Mouse (Mus musculus) cerebellum, postnatal 36 days (tissue): ENCODE results near the gene Pla2g10.
"Not testable (repeated sequence)": the region's sequence is repeated elsewhere in the genome, so short reads cannot be mapped to it uniquely, and the experiment has no call there.

ENCODE experiments used
- DNase-seq, 2 experiments: peaks; one replicate each; pipeline ENCODE4 v3.0.0; 2021 to 2022; ENCODE audit warnings: mixed read lengths in 2 of 2

Pla2g10 gene

GRCm38 (mm10) chr16:13727811-13728335, 2.9 kb downstream of the Pla2g10 start:
- no peak for DNase-seq

GRCm38 (mm10) chr16:13722937-13723336, 7.8 kb downstream of the Pla2g10 start:
- DNase-seq, result no peak

GRCm38 (mm10) chr16:13716821-13717553, 13.8 kb downstream of the Pla2g10 start:
- no peak for DNase-seq

GRCm38 (mm10) chr16:13714910-13715309, 15.9 kb downstream of the Pla2g10 start:
- no peak for DNase-seq

- DNase-seq, result no peak
Observed at GRCm38 (mm10) chr16:13704676-13705075, 26.1 kb downstream of the Pla2g10 start.

- peak; percentile 13 to 14 for DNase-seq
Observed at GRCm38 (mm10) chr16:13702184-13702583, 28.6 kb downstream of the Pla2g10 start.

- DNase-seq, result no peak
Observed at GRCm38 (mm10) chr16:13698998-13699397, 31.8 kb downstream of the Pla2g10 start.

- no peak for DNase-seq
Observed at GRCm38 (mm10) chr16:13678601-13679319, 52.0 kb downstream of the Pla2g10 start.

GRCm38 (mm10) chr16:13674511-13674910, 56.3 kb downstream of the Pla2g10 start:
- no peak for DNase-seq

- no peak for DNase-seq
Observed at GRCm38 (mm10) chr16:13673114-13673513, 57.7 kb downstream of the Pla2g10 start.

- DNase-seq, result peak; percentile 39 to 50
Observed at GRCm38 (mm10) chr16:13672386-13672898, 58.3 kb downstream of the Pla2g10 start.

GRCm38 (mm10) chr16:13671685-13672385, 58.9 kb downstream of the Pla2g10 start, which contains the start of the genes Bfar and 3110001I22Rik:
Gene Bfar, plus strand, starts transcription at chr16:13671858.
Gene 3110001I22Rik, plus strand, starts transcription at chr16:13671929.
- DNase-seq, result peak; percentile 88 to 92

GRCm38 (mm10) chr16:13670896-13671295, 59.9 kb downstream of the Pla2g10 start:
- not testable (repeated sequence) for DNase-seq

GRCm38 (mm10) chr16:13669282-13669681, 61.5 kb downstream of the Pla2g10 start:
- DNase-seq, result no peak

GRCm38 (mm10) chr16:13668402-13669108, 62.2 kb downstream of the Pla2g10 start:
- DNase-seq, result peak in 1 of 2 experiments; percentile 9

- DNase-seq, result peak; percentile 94
Observed at GRCm38 (mm10) chr16:13667878-13668343, 62.9 kb downstream of the Pla2g10 start, which contains the start of gene Parn. Gene Parn, minus strand, starts transcription at chr16:13668170.
